Mouse (Mus musculus) midbrain, embryonic 15.5 days (tissue): ENCODE data around the gene Trpm4. TPM values are rescaled to one million over a fixed set of nuclear protein-coding genes. Genes with fewer than 3 reads are reported as not detected.
A peak's percentile ranks its signal among the peaks of the same experiment; 100 is the strongest.
"Not testable (repeated sequence)": the region's sequence is repeated elsewhere in the genome, so short reads cannot be mapped to it uniquely, and the experiment has no call there.

Source experiments
- ATAC-seq: fragments of 200-750 bp; cut with Nextera tagmentation; replicated peaks from 2 replicates; pipeline ENCODE4 v1.8.0; 2017; ENCODE audit warnings: moderate TSS enrichment
- H3K27ac ChIP-seq: fragments of 300-500 bp; sonication (generic); 2 replicates; pipeline ENCODE4 v1.5.1; 2015; ENCODE audit warnings: mild to moderate bottlenecking, inconsistent platforms
- H3K27me3 ChIP-seq: fragments of 300-500 bp; sonication (generic); replicated peaks from 2 replicates; pipeline ENCODE4 v1.6.1; 2015; ENCODE audit warnings: inconsistent platforms
- H3K36me3 ChIP-seq: fragments of 300-500 bp; sonication (generic); replicated peaks from 2 replicates; pipeline ENCODE4 v1.6.1; 2015; ENCODE audit warnings: inconsistent platforms
- H3K4me1 ChIP-seq: fragments of 300-500 bp; sonication (generic); 2 replicates; pipeline ENCODE4 v1.6.1; 2015; ENCODE audit warnings: inconsistent platforms
- H3K4me2 ChIP-seq: fragments of 300-500 bp; sonication (generic); 2 replicates; pipeline ENCODE4 v1.6.1; 2015; ENCODE audit warnings: inconsistent platforms, mild to moderate bottlenecking, moderate library complexity
- H3K4me3 ChIP-seq: fragments of 300-500 bp; sonication (generic); 2 replicates; pipeline ENCODE4 v1.5.1; 2015; ENCODE audit warnings: mild to moderate bottlenecking, inconsistent platforms
- H3K9ac ChIP-seq: fragments of 300-500 bp; sonication (generic); 2 replicates; pipeline ENCODE4 v1.6.1; 2015; ENCODE audit warnings: mild to moderate bottlenecking, inconsistent platforms
- H3K9me3 ChIP-seq: fragments of 300-500 bp; sonication (generic); 2 replicates; pipeline ENCODE4 v1.6.1; 2016; ENCODE audit warnings: inconsistent platforms
- WGBS: fragments of 180-500 bp; shearing (Covaris S2); methylation state at CpG from one replicate; pipeline ENCODE4 v1.1.7; 2015; ENCODE audit warnings: mixed read lengths; 5-methylcytosine and 5-hydroxymethylcytosine counted together
- polyA plus RNA-seq: library from polyadenylated mRNA; unstranded; fragments of >200 nt; fragmentation: Nextera tagmentation; extraction: Ambion mirVana; gene quantifications from 2 replicates; pipeline ENCODE4 v1.2.1, GENCODE M21; 2015

The Trpm4 gene
- polyA plus RNA-seq, 1 experiment from 2014 or later: 10.7 TPM

DNA sequence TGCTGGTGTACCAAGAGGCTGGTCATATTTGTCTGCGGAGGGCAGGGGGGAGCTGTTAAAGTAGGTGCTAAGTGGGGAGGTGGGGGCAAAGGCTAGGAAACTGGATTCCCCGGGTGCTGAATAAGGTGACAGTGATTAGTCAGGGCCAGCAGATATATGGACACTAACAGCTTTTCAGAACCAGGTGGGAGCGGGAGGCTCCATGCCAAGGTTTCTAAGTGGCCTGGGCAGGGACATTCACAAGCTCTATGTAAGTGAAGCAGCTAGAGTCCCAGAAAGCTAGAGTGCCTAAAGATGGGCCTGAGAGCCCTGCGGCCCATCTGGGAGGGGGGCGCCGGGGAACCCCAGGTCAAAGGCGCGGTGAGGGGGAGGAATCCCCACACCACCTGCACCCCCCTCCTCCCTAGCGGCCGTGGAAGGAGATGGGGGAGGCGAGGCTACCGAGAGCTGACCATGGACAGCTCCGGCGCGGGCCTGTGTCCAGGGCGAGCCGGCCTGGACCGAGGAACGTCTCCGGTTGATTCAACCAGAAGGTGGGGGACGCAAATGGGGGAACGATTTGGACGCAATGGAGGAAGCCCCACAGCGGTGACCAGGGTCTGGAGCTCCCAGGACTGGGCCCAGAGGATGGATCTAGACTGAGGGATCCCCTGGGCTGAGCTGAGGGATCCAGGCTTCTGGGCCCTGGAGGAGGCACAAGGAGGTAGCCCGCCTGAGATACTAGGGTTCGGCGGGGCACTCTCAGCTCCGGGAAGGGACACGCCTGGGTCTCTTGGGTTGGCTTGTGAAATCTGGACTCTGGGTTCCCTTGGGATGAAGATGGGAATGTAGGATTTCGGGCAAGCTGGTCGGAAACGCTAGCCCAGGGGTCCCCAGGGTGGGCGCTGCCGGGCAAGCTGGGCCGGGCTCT lies 32.4 kb upstream of the Trpm4 start:
- 5% methylated on average over 28 of the region's 35 CpGs for WGBS
- ATAC-seq: no peak
- Histone ChIP-seq H3K27me3 (peaks cover 7% of the 10 kb centered on the region; the same call in 1 of the 2 replicates), H3K4me2 (peak overlapping the region; percentile 74), H3K36me3 (no peaks in the 10 kb centered on the region), H3K27ac (peak overlapping the region; percentile 78), H3K9me3 (no peaks in the 10 kb centered on the region), H3K4me1 (peaks cover 70% of the 10 kb centered on the region), H3K9ac (peak overlapping the region; percentile 85), H3K4me3 (peak overlapping the region; percentile 74)

DNA sequence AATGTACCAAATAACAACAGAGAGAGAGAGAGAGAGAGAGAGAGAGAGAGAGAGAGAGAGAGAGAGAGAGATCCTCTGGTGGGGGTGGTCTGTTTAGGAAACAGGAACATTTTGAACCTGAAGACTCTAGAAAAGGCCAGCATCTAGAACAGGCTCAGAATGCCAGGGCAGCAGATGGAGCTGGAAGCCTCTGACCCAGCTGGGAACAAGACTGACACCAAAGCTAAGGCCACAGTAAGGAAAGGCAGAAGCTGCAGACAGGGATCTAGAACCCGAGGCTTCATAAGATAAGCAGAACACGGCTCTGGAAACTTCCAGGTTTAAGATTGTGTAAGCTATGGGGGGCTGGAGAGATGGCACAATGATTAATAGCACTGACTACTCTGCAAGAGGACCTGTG lies 30.4 kb upstream of the Trpm4 start:
- Histone ChIP-seq H3K4me2 (no peak overlapping the region), H3K36me3 (no peaks in the 10 kb centered on the region), H3K27ac (no peak overlapping the region), H3K4me1 (peaks cover 52% of the 10 kb centered on the region), H3K9me3 (no peaks in the 10 kb centered on the region), H3K9ac (no peak overlapping the region), H3K27me3 (peaks cover 2% of the 10 kb centered on the region; the same call in 1 of the 2 replicates), H3K4me3 (no peak overlapping the region)
- WGBS: 92% methylated on average over 2 of the region's 2 CpGs
- no peak for ATAC-seq

DNA sequence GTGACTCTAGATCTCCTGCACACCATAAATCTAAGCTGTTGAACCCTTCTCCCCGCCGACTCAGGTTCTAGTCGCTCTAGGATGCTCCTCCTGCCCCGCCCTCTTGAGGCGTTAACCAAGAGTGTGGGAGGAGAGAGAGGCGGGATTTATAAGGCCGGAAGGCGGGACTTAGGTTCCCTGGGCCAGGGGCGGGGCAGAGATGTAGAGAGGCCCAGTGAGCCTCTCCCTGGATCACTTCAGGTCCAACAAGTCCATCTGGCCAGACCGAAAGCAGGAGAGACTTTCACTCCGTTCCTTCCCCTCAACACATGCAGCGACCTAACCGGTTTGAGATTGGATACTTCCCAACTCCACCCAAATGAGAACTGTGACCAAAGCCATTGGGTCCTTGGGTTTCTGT lies 29.2 kb upstream of the Trpm4 start:
- Histone ChIP-seq H3K27me3 (no peaks in the 10 kb centered on the region; the same call in 1 of the 2 replicates), H3K36me3 (peaks cover 8% of the 10 kb centered on the region; the same call in 1 of the 2 replicates), H3K4me1 (peaks cover 46% of the 10 kb centered on the region), H3K9ac (no peak overlapping the region), H3K27ac (no peak overlapping the region), H3K9me3 (no peaks in the 10 kb centered on the region), H3K4me2 (peak overlapping the region; percentile 4; the same call in 1 of the 2 replicates), H3K4me3 (no peak overlapping the region)
- 13% methylated on average over 13 of the region's 13 CpGs for WGBS
- no peak for ATAC-seq

DNA sequence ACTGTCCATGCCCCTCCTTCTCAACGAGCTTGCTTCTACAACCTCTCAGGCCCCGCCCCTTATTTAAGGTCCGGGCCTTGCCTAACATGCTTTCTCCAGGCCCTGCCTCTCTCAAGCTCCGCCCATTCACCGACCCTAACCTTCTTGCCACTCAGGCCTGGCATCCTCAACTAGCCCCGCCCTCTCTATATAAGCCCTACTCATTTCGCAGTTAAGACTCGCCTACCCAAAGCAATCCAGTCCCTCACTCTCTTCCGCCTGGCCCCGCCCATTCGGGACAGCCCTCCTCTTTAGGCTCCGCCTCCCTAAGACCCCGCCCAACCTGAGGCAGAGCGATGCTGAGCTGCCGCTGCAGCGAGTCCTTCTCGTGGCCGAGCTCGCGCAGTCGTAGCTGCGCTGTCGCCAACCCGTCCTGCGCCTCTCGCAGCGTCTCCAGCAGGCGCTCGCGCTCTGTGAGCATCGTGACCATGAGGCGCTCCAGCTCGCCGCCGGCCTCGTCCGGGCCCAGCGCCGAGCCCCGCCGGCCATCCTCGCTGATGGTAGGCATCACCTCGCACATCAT lies 27.7 kb upstream of the Trpm4 start:
- Histone ChIP-seq H3K9me3 (no peaks in the 10 kb centered on the region), H3K4me1 (peaks cover 42% of the 10 kb centered on the region), H3K27ac (peak overlapping the region; percentile 66), H3K36me3 (peaks cover 21% of the 10 kb centered on the region; the same call in 1 of the 2 replicates), H3K4me2 (peak overlapping the region; percentile 60), H3K9ac (peak overlapping the region; percentile 43), H3K4me3 (peak overlapping the region; percentile 41), H3K27me3 (no peaks in the 10 kb centered on the region; the same call in 1 of the 2 replicates)
- under 1% methylated on average over 43 of the region's 43 CpGs for WGBS
- ATAC-seq: peak; percentile 87

DNA sequence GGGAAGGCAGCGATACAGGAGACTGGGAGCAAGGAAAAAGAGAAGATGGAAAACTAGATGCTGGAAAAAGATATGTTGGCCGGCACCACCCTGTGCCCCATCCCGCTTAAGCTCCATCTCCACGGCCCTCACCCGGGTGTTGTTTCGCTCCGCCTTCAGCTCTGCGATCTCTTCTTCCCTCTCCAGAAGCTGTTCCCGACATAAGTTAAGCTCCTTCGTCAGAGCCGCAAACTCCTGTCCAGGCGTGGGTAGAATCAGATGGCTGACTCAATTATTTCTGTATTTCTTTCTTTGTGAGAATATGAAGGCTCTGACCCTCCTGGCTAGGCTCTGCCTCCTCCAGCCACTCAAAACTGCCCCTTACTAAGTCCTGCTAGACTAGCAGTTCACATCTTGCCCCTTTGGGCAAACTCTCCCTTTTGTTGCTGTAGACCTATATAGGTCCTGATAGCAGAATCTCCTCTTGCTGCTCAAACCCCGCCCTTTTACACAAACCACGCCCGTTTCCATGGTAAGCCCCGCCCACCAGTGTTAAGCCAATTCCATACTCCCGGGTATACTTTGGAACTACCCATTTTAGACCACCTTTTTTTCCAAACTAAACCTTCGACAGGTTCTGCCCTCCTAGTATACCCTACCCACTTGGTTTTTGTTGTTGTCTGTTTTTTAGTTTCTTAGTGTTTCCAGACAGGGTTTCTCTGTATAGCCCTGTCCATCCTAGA lies 27.0 kb upstream of the Trpm4 start:
- H3K9ac ChIP-seq: no peak overlapping the region
- H3K9me3 ChIP-seq: no peaks in the 10 kb centered on the region
- peak overlapping the region; percentile 60 for H3K4me2 ChIP-seq
- H3K27ac ChIP-seq: no peak overlapping the region
- H3K36me3 ChIP-seq: peaks cover 21% of the 10 kb centered on the region; the same call in 1 of the 2 replicates
- H3K27me3 ChIP-seq: no peaks in the 10 kb centered on the region; the same call in 1 of the 2 replicates
- peaks cover 38% of the 10 kb centered on the region for H3K4me1 ChIP-seq
- 51% methylated on average over 18 of the region's 18 CpGs for WGBS
- peak overlapping the region; percentile 41; the same call in 1 of the 2 replicates for H3K4me3 ChIP-seq
- ATAC-seq: peak; percentile 21

DNA sequence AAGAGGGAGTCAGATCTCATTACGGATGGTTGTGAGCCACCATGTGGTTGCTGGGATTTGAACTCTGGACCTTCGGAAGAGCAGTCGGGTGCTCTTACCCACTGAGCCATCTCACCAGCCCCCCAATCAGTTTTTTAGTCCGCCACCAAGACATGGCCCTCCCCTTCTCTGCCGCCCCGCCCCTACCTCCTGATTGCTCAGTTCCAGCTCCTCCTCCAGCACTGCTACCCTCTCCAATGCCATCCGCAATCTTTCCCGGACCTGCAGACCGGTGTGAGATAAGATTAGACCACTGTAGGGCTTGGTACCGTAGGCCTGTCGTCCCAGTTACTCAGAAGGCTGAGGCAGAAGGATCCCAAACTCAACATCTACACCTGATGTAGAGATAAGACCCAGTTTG lies 25.5 kb upstream of the Trpm4 start:
- not testable (repeated sequence) for H3K4me2 ChIP-seq, ATAC-seq, H3K9ac ChIP-seq, H3K9me3 ChIP-seq, H3K4me3 ChIP-seq, H3K27ac ChIP-seq, H3K27me3 ChIP-seq
- H3K36me3 ChIP-seq: peaks cover 26% of the 10 kb centered on the region
- 62% methylated on average over 10 of the region's 11 CpGs for WGBS
- H3K4me1 ChIP-seq: peaks cover 27% of the 10 kb centered on the region

DNA sequence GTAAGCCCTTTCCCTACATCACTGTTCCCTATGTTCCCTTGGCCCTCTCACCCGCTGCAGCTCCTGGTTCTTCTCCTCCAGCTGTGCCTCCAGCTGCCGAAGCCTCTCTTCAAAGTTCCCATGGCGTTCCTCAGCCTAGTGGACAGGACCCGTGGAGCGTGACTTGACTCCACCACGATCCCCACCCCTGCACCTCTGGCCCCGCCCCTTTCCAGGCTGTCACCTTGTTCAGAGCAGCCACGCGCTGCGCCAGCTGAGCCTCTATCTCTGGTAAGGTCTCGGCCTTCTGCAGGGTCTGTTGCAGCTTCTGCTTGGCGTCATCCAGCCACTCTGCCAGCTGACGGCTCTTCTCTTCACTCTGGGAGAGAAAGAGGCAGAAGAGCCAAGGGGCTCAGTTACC lies 22.5 kb upstream of the Trpm4 start:
- no peaks in the 10 kb centered on the region for H3K27me3 ChIP-seq
- H3K9me3 ChIP-seq: no peaks in the 10 kb centered on the region
- no peak overlapping the region for H3K4me3 ChIP-seq
- no peak for ATAC-seq
- H3K4me2 ChIP-seq: no peak overlapping the region
- 60% methylated on average over 13 of the region's 13 CpGs for WGBS
- H3K27ac ChIP-seq: no peak overlapping the region
- peaks cover 2% of the 10 kb centered on the region; the same call in 1 of the 2 replicates for H3K4me1 ChIP-seq
- no peak overlapping the region for H3K9ac ChIP-seq
- H3K36me3 ChIP-seq: peaks cover 44% of the 10 kb centered on the region

DNA sequence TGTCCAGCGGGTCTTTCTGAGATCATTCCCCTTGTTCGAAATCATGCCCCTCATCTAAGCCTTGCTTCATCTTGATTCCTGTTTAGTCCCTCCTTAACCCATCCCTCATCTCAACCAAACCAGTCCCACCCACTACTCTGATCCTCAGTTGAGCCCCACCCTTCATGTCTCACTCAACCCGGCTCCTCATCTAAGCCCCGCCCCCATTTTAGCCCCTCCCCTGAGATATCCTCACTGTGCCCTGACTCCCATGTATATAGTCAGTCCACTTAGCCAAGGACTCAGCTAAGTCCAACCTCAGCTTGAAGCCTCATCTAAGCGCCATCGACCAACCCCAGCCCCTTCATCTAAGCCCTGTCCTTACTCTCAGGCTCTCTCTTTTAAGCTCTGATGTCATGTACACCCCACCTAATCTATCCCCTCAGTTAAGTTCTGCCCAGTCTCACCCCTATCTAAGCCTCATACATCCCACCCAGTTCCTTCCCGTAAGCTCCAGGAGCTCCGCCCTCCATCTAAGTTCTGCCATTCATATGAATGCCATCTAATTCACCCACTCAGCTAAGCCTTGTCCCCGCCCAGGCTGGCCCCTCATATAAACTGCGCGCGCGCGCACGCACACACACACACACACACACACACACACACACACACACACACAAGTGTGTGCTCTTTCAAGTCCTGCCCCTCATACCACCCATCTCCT lies 21.9 kb upstream of the Trpm4 start:
- ATAC-seq: no peak
- H3K9ac ChIP-seq: no peak overlapping the region
- peaks cover 46% of the 10 kb centered on the region for H3K36me3 ChIP-seq
- H3K27me3 ChIP-seq: no peaks in the 10 kb centered on the region
- 79% methylated on average over 15 of the region's 15 CpGs for WGBS
- H3K4me1 ChIP-seq: no peaks in the 10 kb centered on the region
- H3K9me3 ChIP-seq: no peaks in the 10 kb centered on the region
- H3K27ac ChIP-seq: no peak overlapping the region
- no peak overlapping the region for H3K4me3 ChIP-seq
- no peak overlapping the region for H3K4me2 ChIP-seq

DNA sequence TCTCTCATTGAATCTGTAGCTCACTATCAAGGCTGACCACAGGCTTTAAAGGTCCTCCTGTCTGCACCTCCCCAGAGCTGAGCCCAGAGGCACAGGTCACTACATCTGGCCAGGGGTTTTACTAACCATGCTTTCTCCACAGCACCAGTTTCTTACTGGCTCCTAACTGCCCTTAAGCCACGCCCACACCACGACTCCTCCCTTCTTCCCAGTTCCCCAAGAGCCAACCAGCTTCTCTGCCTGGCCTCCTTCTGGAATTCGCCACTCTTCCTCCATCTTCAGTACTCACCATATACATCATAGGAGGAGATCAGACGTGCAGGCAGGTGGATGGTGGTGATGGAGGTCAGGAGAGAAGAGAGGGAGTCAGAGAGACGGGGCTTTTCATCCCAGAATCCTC lies 19.5 kb upstream of the Trpm4 start:
- Histone ChIP-seq H3K27ac (no peak overlapping the region), H3K27me3 (no peaks in the 10 kb centered on the region), H3K4me3 (no peak overlapping the region), H3K36me3 (peaks cover 64% of the 10 kb centered on the region), H3K4me2 (no peak overlapping the region), H3K4me1 (no peaks in the 10 kb centered on the region), H3K9ac (no peak overlapping the region), H3K9me3 (no peaks in the 10 kb centered on the region)
- no peak for ATAC-seq
- WGBS: 33% methylated on average over 5 of the region's 5 CpGs

DNA sequence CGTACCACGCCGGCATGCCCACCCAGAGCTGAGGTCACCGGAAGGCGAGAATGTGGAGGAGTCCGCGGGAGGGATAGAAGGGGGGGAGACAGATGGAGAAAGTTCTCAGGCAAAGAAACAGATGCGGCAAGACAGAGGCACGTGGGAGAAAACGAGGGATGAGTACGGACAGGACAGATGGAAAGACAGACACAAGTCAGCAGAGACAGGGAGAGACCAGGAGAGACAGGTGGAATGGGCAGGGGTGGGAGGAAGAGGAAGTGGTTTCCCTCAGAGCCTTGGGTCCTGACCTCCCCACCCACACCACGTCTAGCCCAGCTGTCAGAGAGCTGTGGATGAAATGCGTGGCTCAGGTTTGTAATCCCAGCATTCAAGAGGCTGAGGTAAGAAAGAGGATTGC lies 13.3 kb upstream of the Trpm4 start:
- no peak for ATAC-seq
- H3K36me3 ChIP-seq: peaks cover 61% of the 10 kb centered on the region

DNA sequence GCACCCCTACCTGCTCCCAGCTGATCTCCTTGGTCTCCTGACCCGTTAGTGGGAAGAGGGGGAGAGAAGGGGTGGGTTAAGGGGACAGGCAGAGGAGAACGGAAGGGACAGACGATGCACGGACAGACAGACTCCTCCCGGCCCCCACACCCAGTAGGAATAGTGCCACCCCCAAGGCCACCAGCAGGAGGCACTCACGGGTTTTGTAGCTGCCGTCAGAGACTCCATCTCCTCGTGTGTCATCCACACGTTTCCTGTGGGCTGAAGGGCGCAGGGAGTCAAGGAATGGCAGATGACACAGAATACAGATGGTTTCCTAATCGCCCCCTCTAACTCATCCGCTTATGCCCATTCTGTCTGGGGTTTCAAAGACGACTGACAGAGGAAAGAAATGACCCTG lies 10.0 kb upstream of the Trpm4 start:
- no peak overlapping the region for H3K9ac ChIP-seq
- H3K27ac ChIP-seq: no peak overlapping the region
- peaks cover 5% of the 10 kb centered on the region for H3K27me3 ChIP-seq
- ATAC-seq: no peak
- no peak overlapping the region for H3K4me2 ChIP-seq
- H3K9me3 ChIP-seq: no peaks in the 10 kb centered on the region
- H3K4me1 ChIP-seq: peaks cover 28% of the 10 kb centered on the region
- H3K4me3 ChIP-seq: no peak overlapping the region
- peaks cover 36% of the 10 kb centered on the region for H3K36me3 ChIP-seq
- 34% methylated on average over 13 of the region's 13 CpGs for WGBS

More for the DNA sequence above, 13.3 kb upstream of the Trpm4 start:
- 78% methylated on average over 13 of the region's 13 CpGs for WGBS
- Histone ChIP-seq H3K27ac (no peak overlapping the region), H3K4me3 (no peak overlapping the region), H3K27me3 (no peaks in the 10 kb centered on the region; the same call in 1 of the 2 replicates), H3K9me3 (no peaks in the 10 kb centered on the region), H3K9ac (no peak overlapping the region), H3K4me2 (no peak overlapping the region), H3K4me1 (no peaks in the 10 kb centered on the region)
